Mouse (Mus musculus): ENCODE measurements at regions not wholly inside any gene's neighbourhood (a gene's known extent, or its start where the extent isn't known, plus 50 kb on each side); places are given as distances from the start of the nearest gene placed in this dataset.

DNA sequence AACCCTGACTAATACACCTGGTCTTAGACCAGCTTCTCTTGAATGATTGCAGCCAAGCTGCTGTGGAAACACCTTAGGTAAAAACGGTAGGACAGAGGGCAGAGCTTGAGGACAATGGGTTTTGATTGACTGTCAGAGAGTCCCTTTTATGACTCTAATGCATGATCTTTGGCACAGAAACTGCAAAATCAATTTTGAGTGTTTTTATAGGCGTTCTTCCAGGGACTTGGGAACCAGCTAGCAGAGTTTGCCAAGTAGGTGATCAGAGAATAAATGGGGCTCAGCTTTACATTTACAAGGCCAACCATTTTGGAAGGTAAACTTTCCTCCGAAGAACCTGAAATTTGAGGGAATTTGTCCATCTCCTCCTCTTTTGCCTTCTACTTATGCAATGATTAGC lies 213.6 kb upstream of the Far2 start:
- no peak for TF ChIP-seq EP300 (IDR thresholded peaks at IDR 0.05; ENCODE audit: low read depth)
- no peak for TF ChIP-seq CTCF (IDR thresholded peaks at IDR 0.05; ENCODE audit: low read depth)

Data from liver, embryonic 14.5 days (tissue).